Mouse (Mus musculus) activated CD4-positive, CD25-positive, alpha-beta regulatory T cell (primary cell): ENCODE results near the gene Mlf1. TPM values are rescaled to one million over a fixed set of nuclear protein-coding genes. Genes with fewer than 3 reads are reported as not detected.

Source experiments
- polyA plus RNA-seq, 2 experiments: library from polyadenylated mRNA; unstranded; fragments of 100-300 nt; shearing (Covaris generic); gene quantifications; one replicate each; pipeline ENCODE4 v1.2.1; 2017

The Mlf1 gene
- 1 to 10 TPM; 1.6 TPM for polyA plus RNA-seq

DNA sequence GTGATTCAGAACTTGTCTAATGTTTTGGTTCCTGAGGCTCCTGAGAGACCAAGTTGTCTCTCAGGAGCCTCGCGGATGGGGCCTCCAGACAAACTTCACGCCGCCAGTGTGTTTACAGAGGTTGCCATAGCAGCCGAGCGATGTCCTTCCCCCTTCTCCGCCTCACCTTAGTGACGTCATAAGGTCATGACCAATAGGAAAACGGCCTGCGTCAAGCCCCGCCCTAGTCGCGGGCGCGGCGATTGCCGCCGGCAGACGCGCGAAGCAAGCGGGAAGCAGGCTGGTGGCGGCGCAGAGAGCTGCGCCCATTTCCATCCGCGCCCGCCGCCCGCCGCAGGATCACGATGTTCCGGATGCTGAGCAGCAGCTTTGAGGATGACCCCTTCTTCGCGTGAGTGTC is at the start of gene Mlf1:
TSS of gene Mlf1 (plus strand) at position 226 of the 400 bp plus-strand sequence.

DNA sequence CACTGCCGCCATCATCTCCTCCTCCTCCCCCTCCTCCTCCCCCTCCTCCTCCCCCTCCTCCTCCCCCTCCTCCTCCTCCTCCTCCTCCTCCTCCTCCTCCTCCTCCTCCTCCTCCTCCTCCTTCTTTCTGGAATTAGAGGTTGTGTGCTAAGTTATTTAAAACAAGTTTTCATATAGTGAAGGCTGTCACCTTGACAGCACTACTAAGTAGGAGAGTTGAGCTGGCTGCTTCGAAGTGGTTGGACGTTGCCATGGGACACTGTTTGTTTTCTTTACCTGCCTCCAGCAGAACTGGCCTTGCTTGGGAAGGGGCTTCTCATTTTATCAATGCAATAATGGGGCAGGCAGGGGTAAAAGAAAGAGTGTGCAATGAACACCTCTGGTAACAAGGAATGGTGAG is 1.2 kb downstream of the Mlf1 start, which contains the start of gene Gm17402:
TSS of gene Gm17402 (minus strand) at position 101 of the 400 bp plus-strand sequence.

DNA sequence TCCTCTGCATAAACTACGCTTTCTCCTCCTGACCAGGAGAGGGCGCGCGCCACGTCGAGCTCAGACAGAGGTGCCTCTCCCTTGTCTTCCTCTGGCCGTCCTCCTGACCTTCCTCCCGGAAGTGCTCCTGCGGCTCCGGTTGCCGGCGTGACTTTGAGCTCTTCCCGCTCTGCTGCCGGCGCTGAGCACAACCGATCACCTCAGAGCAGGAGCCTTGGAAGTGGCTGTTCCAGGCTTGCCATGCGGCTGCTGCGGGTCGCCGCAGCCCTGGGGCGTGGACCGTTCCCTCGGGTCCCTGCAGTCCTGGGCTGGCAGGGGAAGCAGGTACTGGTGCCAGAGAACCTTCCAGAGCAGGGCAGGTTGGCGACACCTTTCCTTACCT is 56.1 kb downstream of the Mlf1 start, which contains the start of gene Gfm1:
TSS of gene Gfm1 (plus strand) at position 98 of the 382 bp plus-strand sequence.

Other genes starting within 250 kb of the Mlf1 start
- gene Gm17402, start 1.1 kb downstream of the Mlf1 start, polyA plus RNA-seq: not detected
- 10 to 100 TPM; 39.1 to 44.9 TPM for gene Gfm1, start 56.0 kb downstream of the Mlf1 start, polyA plus RNA-seq
- gene Lxn, start 89.8 kb downstream of the Mlf1 start, polyA plus RNA-seq: 10 to 100 TPM; 39.3 to 93.9 TPM
- gene Rarres1, start 141.4 kb downstream of the Mlf1 start, polyA plus RNA-seq: under 1 TPM in 1 of 2 experiments, not detected in 1; 0.39 TPM
- 10 to 100 TPM; 59.2 to 94.8 TPM for gene Mfsd1, start 208.6 kb downstream of the Mlf1 start, polyA plus RNA-seq